Mouse (Mus musculus) right cerebral cortex, postnatal 25 days (tissue): ENCODE data around the gene Srrm1.

Experiments used
- DNase-seq: peaks from one replicate; pipeline ENCODE4 v3.0.0; 2022

Srrm1 gene

DNA sequence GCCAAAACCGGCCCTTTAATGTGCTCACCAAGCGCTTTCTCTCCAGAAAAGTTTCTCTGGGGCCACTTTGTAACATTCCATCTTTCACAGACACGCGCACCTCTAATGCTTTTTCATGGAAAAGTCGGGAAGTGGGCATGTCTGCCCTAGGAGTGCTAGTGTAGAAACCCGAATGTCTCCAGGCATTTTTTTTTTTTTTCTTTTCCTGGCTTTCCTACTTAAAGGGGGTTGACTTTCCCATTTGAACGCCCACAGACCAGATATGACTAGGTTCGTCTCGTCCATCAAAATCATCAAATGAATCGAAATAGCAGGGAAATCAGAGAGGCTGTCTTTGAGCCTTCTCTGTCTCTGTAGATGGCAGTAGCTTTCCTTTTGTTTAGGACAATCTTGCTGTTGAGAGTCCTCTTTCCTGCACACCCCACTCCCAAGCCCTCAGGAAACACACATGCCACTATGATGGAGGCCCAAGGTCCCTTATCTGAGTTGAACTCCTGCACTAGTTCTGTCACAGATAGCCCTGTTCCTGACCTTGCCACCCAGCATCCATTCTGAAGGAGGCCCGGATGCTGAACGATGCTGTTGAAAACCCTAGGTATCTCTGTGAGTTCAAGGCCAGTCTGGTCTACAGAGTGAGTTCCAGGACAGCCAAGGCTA lies 801 bp upstream of the Srrm1 start:
- DNase-seq: no peak

DNA sequence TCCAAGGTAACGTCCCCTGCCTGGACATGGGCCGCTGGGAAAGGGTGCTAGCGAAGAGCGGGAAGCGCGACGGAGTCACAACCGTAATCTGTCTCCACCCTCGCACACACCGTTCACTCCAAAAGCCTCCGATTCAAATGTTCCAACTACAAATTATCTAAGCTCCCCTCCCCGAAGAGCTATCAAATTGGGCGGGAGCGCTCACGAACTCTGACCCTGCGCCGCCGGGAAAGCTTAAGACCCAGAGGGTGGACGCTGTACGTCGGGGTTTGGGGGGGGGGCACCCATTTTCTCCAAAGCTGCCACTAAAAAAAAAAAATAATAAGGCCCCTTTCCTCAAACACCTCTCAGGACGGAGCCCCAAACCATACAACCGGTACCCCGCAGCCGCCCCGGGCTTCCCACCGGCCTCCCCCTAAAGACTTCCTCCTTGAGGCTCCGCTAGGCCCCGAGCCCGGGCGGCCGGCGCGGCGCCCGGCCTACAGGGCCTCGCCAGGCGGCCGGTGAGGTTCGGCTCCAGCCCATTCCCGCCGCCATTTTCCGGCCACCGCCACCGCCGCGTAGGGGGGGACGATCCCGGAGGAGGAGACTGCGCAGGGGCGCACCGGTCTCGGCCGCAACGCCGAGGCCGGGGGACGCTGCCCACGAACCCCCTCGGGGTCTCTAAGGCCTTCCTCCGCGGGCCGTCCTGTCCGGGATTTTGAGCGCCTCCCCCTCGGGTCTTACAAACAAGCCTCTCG lies 625 bp downstream of the Srrm1 start:
- peak; percentile 10 for DNase-seq

DNA sequence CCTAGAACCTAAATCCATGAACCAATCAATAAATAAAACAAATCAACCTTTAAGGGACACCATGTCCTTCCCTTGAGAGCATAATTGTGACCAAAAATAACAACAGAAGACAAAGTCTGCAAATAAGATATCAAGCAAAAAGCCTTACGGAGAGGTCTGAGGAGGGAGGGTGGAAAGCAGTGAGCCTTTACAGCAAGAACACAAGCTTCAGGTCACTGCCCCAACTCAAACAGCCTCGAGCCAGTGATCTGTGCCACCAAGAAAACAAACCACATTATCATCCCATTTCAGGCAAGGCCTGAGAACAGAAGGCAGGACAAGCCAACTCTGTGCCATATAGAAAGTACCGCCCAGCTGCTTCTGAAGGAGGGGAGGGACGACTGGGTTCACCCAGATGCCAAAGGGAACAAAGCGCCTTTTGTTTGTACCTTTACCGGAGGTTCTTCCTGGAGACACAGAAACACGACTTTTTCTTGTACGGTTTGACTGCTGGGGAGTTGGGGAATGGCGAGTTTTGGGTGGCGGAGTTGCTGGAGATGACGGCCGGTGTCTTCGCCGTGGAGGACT lies 15.7 kb downstream of the Srrm1 start:
- DNase-seq: no peak

DNA sequence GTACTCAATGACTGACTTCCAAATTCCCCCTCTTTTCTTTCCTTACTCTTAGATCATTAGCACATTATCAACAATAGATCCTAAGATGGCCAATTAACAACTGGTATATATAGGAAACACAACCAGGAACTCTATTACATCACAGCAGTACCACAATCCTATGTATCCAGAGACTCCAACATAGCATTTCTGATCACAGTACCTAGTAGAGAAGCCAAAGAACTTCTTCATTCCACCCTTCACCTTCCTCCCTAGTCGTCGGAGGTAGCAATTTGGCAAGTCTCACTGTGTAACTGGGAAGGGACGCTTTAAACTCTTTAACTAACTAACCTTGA lies 17.1 kb downstream of the Srrm1 start:
- no peak for DNase-seq

DNA sequence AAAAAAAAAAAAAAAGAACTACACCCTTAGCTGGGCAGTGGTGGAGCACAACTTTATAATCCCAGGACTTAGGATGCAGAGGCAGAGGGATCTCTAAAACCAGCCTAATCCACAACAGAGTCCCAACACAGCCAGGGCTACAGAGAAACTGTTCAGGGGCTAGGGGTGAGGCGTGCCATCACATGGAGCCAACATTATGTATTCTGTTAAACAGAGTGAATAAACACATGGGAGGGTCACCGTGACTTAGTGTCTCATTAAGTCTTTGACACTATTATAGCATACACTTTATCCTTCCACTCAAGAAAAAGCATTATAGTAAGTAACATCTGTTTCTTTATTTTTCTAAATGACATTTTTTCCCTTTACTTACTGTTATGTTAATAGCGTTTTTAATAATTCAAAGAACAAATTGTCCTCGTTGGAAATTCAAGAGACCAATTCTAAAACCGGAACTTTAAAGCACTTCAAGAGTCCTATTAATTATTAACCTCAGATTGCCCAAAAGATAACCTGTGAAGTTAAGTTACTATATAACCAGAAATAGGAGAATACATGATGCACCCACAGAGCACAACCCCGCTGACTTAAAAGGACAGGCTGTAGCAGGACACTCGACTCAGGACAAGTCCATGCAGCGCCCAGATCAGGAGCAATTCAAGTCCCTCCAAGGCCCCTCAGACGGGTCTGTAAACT lies 17.6 kb downstream of the Srrm1 start:
- DNase-seq: no peak

DNA sequence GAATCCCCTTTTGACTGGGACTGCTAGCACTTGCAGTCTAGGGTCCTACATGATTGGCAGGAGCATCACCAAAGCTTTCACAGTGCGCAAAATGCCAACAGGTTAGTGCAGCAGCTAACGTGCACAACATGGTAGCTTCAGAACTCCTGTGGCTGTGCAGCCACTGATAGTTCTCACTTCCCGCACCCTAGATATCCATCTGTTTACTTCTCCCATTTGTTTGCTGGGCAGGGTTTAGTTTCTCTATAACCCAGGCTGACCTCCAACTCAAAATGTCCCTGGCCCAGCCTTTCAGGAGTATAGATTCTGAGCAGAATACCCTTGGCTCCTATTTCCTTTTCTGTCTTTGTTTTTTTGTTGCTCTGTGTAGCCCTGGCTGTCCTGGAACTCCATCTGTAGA lies 26.7 kb downstream of the Srrm1 start:
- no peak for DNase-seq

DNA sequence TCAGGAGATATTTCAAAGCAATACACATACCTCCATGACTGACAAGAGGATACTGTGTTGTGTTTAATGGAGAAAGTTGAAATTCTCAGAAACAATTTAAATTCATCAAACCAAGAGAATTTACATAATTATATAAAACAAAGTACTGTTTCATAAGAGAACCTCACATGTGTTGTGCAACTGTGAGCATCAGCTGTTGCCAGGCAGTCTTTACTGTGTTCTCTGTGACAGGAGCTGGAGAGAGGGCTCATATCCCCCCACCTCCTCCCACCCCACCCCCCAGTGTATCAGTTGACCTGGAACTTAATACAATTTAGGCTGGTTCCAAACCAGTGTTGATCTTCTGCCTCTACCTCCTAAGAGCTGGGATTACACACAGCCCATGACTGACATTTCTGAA lies 27.1 kb downstream of the Srrm1 start:
- DNase-seq: no peak

DNA sequence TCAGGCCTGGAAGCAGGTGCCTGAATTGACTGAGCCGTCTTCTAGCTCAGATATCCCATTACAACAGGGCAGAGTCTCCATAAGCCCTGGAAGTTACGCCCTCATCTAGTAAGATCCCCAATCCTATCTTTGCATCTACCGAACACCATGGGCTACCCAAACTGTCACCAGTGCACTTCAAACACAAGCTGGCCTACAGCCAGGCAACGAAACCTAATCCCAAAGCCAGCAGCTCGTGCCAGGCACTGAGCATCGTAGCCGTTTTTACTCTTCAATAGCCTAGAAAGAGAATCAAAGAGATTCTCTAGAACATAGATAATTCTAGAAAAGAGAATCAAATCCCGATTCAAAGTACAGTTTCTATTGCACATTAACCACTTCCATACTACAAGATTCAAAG lies 30.1 kb downstream of the Srrm1 start:
- no peak for DNase-seq

DNA sequence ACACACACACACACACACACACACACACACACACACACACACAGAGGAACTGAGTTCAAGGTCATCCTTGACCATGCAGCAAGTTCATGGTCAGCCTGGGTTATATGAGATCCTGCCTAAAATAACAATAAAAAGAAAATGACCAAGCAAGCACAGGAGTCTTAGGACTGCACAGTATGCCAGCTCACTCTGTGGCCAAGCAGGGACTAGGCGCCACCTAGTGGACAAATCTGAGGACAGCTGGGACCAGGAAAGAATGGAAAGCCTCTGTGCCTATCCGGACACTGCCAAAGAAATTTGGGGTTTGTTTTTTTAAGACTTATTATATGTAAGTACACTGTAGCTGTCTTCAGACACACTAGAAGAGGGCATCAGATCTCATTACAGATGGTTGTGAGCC lies 35.2 kb downstream of the Srrm1 start:
- DNase-seq: peak; percentile 37

DNA sequence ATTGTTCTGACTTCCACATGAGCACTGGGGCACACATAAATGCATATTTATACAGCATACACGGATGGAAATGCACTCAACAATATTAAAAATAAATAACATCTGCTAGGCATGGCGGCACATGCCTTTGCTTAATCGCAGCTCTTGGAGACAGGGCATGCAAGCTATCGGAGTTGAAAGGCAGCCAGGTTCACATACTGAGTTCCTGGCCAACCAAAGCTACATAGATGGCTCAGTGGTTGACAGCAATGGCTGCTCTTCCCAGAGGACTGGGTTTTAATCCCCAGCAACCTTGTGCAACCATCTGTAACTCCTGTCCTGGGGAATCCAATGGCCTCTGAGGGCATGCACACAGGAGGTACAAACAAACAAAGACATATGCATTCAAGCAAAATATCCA lies 35.6 kb downstream of the Srrm1 start:
- DNase-seq: no peak

DNA sequence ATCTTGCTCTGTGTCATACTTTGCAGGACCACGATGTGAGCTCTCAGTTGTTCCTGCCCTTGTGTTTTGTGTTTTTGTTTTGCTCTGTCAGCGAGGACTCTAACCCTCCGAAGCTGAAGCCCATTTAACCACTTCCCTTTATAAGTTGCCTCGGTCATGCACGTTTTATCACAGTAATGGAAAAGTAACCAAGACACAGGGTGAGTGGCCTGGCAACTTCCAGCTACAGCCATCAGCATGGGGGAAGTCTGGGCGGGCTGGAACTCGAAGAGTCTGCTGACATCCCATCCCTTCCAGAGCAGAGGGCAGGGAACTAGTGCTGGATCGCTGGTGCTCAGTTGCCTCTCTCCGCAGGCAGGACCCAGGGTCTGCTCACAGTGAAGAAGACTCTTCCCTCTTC lies 37.8 kb downstream of the Srrm1 start:
- DNase-seq: no peak

DNA sequence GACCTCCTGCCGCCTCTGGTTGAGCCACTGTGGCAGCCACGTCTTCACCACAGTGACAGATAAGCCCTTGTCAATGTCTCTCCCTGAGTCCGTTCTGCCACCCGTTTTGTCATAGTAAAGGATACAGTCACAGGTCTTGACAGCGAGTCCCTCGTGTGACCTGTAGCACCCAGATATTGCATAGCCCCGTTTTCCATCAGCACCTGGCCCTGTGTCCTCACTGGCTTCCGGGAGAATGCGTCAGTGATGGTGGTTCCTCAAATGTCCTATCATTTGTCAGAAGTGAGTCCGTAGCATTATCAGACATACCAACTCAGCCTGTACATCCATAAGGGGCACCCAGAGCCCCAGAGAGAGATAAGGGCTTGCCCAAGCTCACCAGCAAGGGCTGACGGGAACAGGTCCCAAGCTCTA lies 38.7 kb downstream of the Srrm1 start:
- DNase-seq: no peak

DNA sequence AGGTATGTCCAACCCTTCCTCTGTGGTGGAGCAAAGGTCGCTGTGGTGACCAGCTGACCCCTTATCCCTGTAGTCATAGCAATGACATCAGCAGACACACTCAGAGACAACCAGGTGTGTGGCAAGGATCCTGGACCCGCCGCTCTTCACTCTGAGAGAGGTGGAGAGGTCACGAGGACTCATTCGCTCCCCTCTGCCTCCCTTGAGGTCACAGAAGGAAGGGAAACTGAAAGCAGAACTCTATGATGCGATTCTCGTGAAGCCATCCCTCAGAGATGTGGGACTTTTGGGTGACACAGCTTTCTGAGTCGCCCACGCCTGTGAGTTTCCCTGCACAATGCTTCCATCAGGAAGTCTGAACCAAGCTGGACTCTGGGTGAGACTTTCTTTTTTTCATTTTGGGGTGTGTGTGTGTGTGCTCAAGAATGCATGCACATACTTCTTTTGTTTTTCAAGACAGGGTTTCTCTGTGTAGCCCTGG lies 39.3 kb downstream of the Srrm1 start:
- DNase-seq: no peak

DNA sequence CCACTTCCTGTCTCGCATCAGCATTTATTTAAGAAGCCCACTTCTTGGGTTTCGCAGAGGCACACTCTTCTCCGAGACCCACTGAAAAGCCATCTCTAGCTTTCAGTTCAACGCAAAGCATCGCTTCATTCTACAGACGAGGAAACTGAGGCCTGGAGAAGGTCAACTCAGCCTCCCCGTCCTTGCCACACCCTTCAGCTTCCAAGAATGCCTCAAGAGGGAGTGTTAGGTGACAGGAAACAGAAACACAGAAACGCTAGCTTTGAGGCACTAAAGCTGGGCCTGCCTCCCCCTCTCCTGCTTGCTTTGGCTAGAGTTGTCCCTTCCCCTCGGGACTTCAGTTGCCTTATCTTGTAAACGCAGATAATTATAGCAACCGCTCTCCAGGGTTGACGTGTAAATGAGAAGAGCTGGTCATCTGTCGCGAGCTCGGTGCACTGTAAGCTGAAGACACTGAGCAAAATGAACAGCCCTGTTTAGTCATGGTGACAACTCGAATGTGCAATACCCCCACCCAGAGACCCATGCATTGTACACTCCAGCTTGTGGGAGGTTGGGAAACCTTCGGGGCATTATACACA lies 39.9 kb downstream of the Srrm1 start:
- DNase-seq: no peak

DNA sequence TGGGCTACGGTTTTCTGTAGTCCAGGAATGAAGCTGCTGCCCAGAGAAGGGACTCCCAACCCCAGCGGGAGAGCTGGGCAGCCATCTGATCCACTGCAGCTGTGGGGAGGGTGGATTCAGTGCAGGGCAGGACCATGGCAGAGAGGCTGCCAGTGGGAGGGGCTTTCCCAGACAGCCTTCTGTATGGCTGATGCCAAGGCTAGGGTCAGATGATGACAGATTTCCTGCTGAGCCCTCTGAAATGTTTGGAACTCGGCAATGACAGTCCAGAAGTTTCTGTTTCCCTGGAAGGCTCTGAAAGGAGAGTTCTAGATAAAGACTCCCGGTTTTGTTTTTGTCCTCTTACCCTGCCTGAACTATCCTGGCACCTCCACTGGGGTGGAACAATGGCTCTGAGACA lies 40.4 kb downstream of the Srrm1 start:
- no peak for DNase-seq

DNA sequence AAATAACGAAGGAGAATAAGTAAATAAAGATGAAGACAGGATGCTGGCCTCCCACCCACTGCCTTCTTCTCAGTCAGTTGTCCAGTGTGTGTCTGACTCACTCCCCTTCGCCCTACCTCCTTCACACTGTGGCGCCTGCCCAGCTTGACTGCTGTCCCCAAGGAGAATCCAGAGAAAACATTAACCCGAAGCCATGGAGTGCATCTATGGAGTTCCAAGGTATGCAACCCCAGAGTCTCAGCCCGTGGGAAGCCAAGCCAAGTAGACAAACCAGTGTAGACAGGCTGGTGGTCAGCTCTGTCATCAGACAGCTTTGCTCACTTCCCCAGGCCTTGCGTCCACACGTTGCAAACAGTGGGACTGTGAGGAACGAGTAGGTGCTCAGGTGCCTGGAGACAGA lies 42.8 kb downstream of the Srrm1 start:
- DNase-seq: no peak

DNA sequence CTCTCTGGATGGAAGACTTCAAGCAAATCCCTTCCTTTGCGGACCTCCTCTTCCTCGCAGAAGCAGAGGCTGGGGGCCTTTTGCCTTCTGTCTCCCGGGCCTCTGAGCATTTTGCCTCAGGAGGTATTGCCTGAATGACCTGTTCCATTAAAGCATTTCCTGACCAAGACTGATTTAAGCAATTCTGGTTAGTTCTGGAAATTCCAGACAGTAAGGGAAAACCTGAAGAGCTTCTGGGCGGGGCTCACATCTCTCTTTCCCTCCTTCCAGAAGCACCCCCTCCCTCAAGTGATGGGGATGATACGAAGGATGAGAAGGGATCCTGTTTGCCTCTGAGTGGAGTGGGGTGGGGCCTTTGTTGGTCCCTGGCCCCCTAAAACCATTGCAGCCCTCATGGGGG lies 43.4 kb downstream of the Srrm1 start:
- no peak for DNase-seq

DNA sequence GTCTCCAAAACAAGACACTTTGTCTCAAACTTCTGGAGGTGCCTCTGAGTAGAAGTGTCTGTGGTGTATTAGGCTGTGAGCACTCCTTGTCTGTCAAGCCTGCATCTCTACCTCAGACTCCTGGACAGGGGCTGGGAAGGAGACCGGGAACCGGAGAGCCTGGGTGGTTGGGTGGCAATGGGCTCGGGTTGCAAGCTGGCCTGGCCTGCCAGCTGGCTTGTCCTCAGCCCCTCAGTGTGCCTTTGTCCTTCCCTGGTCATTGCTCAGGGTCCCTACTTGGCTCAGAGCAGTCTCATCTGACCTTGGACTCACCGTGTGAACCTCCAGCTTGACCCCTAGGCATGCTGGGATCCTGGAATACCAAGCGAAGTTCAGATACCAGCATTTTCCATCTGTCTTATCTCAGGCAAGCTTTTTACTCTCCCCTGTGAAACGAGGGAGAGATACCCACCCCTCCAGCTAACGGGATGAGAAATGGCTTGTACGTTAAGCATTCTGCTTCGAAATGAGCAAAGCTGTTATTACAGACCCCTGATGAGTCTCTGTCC lies 43.9 kb downstream of the Srrm1 start:
- DNase-seq: no peak

DNA sequence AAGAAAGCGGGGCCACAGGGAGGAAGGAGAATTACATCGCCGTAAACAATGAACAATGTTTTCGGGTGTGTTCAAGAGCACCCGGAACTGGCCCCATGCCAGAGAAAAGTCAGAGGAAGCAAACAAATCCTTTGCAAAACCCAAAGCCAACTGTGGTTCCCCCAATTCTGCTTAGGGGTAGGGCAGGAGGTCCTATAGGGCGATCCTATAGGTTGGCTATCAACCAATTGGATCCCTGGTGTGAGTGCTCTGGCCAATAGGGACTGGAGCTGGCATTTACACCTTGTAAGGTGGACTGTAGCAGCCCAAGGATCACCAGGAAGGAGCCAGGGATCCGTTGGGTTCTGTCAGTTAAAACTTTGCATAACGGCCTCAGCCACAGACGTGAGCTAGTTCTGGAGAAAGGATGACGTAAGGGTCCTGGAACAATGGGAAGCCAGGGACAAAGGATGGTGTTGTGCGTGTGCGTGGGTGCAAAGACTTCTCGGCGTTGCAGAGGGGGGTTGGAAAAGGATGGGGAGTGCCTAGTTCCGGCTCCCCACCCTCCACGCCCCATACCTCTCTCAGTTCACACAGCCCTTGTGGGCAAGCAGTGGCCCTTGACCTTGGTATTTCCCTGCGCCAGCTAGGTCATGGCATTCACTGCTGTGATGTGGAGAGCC lies 46.0 kb downstream of the Srrm1 start:
- no peak for DNase-seq

DNA sequence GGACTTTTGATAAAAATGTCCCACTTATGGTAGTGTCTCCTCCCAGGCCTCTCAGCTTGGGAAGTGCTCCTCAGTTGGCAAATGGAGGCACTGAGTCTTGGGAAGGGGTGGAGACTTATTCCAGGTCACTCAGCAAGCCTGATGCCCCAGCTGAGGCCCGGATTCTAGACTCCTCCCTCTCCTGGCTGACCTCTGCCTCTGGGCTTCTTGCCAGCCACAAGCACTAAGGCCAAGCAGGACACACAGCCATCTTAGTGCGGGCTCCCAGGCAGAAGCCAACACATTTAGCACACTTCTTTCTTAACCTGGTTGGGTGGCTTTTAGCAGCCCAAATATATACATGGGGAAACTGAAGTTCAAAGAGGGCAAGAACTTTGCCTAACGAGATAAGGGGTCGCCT lies 46.6 kb downstream of the Srrm1 start:
- DNase-seq: no peak

DNA sequence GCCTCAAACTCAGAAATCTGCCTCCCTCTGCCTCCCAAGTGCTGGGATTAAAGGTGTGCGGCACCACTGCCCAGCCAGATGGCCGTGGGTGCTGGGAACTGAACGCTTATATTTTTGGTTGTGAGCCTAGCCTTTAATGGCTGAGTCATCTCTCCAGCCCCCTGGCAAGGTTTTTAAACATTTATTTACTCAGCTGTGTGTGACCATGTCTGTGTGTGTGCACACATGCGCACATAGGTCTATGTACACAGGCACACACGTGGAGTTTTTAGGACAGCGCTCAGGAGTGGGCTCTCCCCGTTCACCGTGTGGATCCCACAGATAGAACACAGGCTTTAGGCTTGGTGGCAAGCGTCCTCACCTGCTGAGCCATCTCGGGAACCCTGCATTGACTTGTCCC lies 50.9 kb downstream of the Srrm1 start:
- DNase-seq: no peak

DNA sequence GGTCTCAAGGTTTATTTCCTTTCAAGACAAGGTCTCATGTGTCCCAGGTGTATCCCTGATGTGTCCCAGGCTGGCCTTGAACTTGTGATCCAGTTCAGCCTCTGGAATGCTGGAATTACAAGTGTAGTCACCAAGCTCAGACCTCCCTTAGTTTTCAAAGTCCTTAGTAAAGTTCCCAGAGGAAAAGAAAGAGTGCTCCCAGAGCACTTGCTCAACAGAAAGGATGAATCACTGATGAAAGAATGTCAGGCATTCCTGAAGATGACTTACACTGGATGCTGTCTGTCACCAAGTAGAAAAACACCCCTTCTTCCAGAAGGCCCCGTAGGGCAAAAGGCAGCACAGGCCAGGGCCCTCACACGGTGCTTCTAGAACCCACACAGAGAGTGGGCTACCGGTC lies 52.0 kb downstream of the Srrm1 start:
- DNase-seq: no peak
